Mouse (Mus musculus) midbrain, embryonic 10.5 days (tissue): ENCODE data around the gene Nfkb2. TPM values are rescaled to one million over a fixed set of nuclear protein-coding genes. Genes with fewer than 3 reads are reported as not detected.
A peak's percentile ranks its signal among the peaks of the same experiment; 100 is the strongest.

Experiments
- DNase-seq: peaks from one replicate; pipeline ENCODE4 v3.0.0-alpha.2; 2017; ENCODE audit warnings: low spot score
- H3K27ac ChIP-seq: fragments of 300-500 bp; sonication (generic); replicated peaks from 2 replicates; pipeline ENCODE4 v1.5.1; 2016; ENCODE audit warnings: mild to moderate bottlenecking
- H3K27me3 ChIP-seq: fragments of 300-500 bp; sonication (generic); 2 replicates; pipeline ENCODE4 v1.6.1; 2016; ENCODE audit warnings: low read depth, mild to moderate bottlenecking; ENCODE audit not compliant: poor library complexity, severe bottlenecking
- H3K36me3 ChIP-seq: fragments of 300-500 bp; sonication (generic); 2 replicates; pipeline ENCODE4 v1.6.1; 2016; ENCODE audit warnings: mild to moderate bottlenecking, moderate library complexity
- H3K4me1 ChIP-seq: fragments of 300-500 bp; sonication (generic); 2 replicates; pipeline ENCODE4 v1.6.1; 2016
- H3K4me3 ChIP-seq: fragments of 300-500 bp; sonication (generic); 2 replicates; pipeline ENCODE4 v1.5.1; 2016; ENCODE audit warnings: mild to moderate bottlenecking, moderate library complexity
- H3K9me3 ChIP-seq: fragments of 300-500 bp; sonication (generic); replicated peaks from 2 replicates; pipeline ENCODE4 v1.6.1; 2016; ENCODE audit warnings: mild to moderate bottlenecking
- WGBS: fragments of 180-500 bp; shearing (Covaris S2); methylation state at CpG from one replicate; pipeline ENCODE4 v1.1.7; 2016; 5-methylcytosine and 5-hydroxymethylcytosine counted together
- polyA plus RNA-seq: library from polyadenylated mRNA; unstranded; fragments of >200 nt; fragmentation: Nextera tagmentation; extraction: Ambion mirVana; gene quantifications from 2 replicates; pipeline ENCODE4 v1.2.1, GENCODE M21; 2016

The Nfkb2 gene
- polyA plus RNA-seq, 1 experiment from 2014 or later: 5.6 TPM

DNA sequence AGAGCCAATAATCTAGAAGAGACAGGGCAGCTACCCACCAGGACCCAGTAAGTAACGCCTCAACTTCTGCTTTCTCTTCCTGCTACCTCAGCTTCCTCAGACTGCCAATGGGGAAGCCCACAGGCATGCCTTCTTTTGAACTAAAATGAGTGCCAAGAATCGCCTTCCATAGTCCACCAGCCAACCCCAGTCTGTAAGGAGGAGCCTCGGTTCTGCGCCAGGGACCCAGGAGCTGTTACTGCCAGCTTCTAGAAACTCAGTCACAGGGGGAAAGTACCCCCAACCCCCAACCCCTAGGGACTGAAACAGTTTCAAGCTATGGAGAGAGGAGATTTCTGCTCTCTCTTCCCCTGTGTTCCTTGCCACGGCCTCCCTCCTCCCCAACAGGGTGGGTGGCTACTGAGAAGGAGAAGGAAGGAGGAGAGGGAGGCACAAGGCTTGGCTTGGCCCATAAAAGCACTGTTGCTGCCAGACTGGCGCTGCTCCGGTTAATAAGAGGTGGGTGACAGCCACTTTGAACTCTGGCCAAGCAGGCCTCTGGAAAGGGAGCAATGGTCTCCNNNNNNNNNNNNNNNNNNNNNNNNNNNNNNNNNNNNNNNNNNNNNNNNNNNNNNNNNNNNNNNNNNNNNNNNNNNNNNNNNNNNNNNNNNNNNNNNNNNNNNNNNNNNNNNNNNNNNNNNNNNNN is 35.3 kb downstream of the Nfkb2 start:
- H3K27ac ChIP-seq: peak overlapping the region; percentile 95; the same call in 1 of the 2 replicates
- H3K4me3 ChIP-seq: peak overlapping the region; percentile 82; the same call in 1 of the 2 replicates
- peaks cover 24% of the 10 kb centered on the region for H3K27me3 ChIP-seq
- WGBS: 79% methylated on average over 7 of the region's 7 CpGs
- peaks cover 11% of the 10 kb centered on the region for H3K36me3 ChIP-seq
- no peaks in the 10 kb centered on the region for H3K9me3 ChIP-seq
- H3K4me1 ChIP-seq: peaks cover 33% of the 10 kb centered on the region
- DNase-seq: no peak

DNA sequence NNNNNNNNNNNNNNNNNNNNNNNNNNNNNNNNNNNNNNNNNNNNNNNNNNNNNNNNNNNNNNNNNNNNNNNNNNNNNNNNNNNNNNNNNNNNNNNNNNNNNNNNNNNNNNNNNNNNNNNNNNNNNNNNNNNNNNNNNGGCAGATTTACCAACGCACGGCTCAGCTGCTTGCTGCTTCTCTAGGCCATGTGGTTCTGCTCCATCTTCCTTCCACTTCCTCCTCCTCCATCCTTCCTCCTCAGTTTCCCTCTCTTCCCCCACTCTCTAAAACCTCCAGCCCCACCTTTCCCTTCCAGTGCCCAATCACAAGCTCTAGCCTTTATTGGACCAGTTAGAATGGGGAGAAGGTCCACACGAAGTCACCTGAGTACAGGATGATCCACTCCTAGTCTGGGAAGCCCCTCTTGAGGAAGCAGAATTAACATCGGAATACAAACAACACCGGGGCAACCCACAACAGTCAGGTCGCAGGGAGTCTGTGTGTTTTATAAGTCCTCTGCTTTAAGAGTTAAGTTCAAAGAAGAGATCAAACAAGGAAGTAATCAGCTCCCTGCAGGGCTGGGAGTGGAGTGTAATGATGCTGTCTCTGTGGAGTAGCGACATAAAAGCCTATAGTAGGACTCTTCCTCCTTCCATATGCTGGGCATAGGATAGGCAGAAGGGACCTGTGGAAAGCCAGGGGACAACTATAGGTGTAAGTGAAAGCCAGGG is 40.7 kb downstream of the Nfkb2 start:
- Histone ChIP-seq H3K27ac (no peak overlapping the region), H3K27me3 (peaks cover 69% of the 10 kb centered on the region), H3K4me3 (no peak overlapping the region), H3K4me1 (peaks cover 26% of the 10 kb centered on the region), H3K9me3 (no peaks in the 10 kb centered on the region), H3K36me3 (no peaks in the 10 kb centered on the region)
- DNase-seq: no peak
- 28% methylated on average over 7 of the region's 7 CpGs for WGBS

DNA sequence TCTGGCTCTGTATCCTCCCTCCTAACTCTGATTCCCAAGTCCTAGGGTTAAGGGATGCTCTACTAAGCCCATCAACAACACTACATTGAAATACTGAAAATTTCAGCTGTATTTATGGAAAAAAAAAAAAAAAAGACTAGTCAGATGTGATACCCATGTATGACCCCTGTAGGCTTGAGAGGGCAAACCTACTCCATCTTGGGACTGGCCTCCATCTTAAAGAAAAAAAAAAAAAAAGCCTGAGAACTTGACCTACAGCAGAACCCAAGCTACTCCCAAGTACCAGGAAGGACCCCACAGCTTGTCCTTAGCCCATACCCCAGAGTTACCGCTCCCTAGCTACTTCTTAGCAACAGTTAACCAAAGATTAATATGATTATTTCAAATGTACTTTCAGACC is 43.0 kb downstream of the Nfkb2 start:
- H3K4me1 ChIP-seq: peaks cover 21% of the 10 kb centered on the region
- no peak for DNase-seq
- H3K4me3 ChIP-seq: no peak overlapping the region
- no peak overlapping the region for H3K27ac ChIP-seq
- WGBS: 98% methylated on average over 1 of the region's 1 CpGs
- no peaks in the 10 kb centered on the region for H3K36me3 ChIP-seq
- peaks cover 81% of the 10 kb centered on the region for H3K27me3 ChIP-seq
- no peaks in the 10 kb centered on the region for H3K9me3 ChIP-seq

DNA sequence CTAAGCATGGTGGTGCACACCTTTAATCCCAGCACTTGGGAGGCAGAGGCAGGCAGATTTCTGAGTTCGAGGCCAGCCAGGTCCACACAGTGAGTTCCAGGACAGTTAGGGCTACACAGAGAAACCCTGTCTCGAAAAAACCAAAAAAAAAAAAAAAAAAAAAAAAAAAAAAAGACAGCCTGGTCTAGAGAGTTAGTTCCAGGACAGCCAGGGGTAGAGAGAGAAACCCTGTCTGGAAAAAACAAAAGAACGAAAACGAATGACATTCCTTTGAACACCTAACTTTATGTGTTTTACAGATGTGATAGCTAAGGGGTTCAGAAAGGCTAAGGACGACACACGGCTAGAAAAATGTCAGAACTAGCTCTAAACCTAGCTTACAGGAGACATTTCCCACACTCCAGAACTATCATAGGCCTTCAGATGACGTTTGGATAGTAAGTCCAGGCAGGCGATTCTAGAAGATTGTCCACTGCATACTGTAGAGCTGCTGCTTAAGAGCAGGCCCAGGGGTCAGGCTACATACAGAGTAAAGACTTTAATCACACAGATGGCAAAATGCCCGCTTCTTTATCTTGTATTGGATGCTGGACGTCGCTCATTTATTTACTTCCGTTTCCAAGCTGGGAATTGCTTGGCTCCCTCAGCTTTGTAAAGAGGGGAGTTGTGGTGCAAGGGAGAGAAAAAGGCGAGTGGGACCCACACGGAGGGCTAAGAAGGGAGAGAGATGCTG is 44.0 kb downstream of the Nfkb2 start:
- Histone ChIP-seq H3K4me1 (peaks cover 21% of the 10 kb centered on the region), H3K36me3 (no peaks in the 10 kb centered on the region), H3K4me3 (peak overlapping the region; percentile 71), H3K9me3 (no peaks in the 10 kb centered on the region), H3K27me3 (peaks cover 81% of the 10 kb centered on the region), H3K27ac (peak overlapping the region; percentile 85)
- WGBS: 33% methylated on average over 14 of the region's 14 CpGs
- no peak for DNase-seq

DNA sequence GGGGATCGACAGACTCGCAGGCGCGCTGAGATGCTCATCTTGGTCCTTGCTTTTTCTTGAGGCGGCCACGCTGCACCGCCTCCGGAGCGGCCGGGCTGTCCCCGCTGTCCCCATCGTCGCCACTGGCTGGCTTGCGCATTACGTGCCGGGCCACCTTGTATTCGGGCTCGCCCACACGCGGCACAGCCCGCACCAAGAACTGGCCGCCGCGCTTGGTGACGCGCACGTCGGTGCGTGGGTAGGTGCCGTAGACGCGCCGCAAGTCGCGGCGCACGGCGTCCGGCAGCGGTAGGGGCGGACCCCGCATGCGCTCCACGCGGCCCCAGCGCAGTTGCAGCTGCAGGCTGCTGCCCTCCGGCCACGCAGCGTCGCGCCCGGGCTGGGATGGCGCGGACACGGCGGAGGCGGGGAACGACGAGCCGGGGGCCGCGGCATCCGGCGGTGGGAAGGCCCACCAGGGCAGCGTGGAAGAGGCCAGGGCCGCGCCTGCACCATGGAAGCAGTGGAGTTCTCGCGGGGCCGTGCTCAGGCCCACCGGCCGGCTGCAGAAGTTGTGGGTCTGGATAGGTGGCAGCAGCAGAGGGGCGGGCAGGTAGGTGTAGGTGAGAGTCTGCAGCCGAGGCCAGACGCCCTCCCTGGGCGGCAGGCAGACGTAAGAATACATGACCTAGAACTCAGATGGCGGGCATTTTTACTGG is 44.8 kb downstream of the Nfkb2 start:
- peak overlapping the region; percentile 85 for H3K27ac ChIP-seq
- under 1% methylated on average over 78 of the region's 78 CpGs for WGBS
- H3K4me1 ChIP-seq: peaks cover 21% of the 10 kb centered on the region
- DNase-seq: peak; percentile 79
- H3K27me3 ChIP-seq: peaks cover 78% of the 10 kb centered on the region
- peak overlapping the region; percentile 71 for H3K4me3 ChIP-seq
- H3K9me3 ChIP-seq: no peaks in the 10 kb centered on the region
- no peaks in the 10 kb centered on the region for H3K36me3 ChIP-seq

DNA sequence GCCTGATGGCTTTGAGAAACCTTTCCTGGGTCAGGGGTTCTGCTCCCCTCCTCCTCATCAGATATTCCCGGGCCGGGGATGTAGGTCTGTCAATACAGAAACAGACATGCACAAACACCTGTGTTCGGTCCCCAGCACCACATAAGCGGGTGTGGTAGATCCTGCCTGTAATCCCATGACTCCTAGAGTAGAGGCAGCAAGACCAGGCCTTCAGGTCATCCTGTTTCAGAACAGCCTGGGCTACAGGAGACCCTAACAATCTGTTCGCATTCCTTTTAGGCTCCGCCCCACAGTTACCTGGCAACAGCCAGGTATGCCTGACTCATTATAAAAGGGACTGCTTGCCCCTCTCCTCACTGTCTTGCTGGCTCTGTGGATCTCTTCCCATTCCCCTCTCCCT is 45.4 kb downstream of the Nfkb2 start:
- 21% methylated on average over 6 of the region's 6 CpGs for WGBS
- Histone ChIP-seq H3K36me3 (no peaks in the 10 kb centered on the region), H3K4me3 (peak overlapping the region; percentile 71), H3K9me3 (no peaks in the 10 kb centered on the region), H3K27ac (peak overlapping the region; percentile 85; the same call in 1 of the 2 replicates), H3K27me3 (peaks cover 76% of the 10 kb centered on the region), H3K4me1 (peaks cover 21% of the 10 kb centered on the region)
- no peak for DNase-seq

DNA sequence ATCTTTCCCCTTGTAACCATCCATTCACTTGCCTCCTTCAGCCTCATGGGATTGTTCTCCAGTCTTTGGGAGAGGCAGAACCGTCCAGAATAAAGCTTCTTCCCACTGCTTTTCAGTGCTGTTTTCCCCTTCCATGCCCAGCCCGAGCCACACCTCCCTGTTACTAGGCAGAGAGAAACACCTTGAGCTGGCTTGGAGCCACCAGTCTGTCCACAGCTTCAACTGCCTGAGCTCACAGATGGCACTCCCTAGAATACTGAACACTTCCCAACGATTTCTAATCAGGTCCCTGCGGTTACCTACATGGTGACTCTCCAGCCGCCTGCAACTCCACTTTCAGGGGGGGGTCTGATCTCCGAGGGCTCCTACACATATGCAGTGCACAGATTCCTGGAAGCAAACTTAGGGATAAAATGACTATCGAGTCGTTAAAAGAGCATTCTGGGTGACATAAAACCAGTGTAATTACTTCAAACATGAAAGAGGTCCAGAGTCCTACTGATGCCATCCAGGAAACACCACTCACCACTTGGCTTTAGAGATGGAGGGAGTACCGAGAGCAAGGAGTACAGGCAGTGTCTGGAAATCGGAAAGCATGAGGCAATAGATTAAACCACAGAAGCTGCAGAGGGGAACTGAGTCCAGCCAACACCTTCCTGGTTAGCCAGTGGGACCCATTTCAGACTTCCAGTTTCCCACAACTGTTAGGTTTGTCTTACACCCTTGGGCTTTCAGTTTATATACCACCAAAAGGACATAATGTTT is 46.2 kb downstream of the Nfkb2 start, which contains the start of gene 2310034G01Rik:
Gene 2310034G01Rik (minus strand): TSS at position 135 of the 765 bp plus-strand sequence.
- Histone ChIP-seq H3K36me3 (no peaks in the 10 kb centered on the region), H3K27me3 (peaks cover 68% of the 10 kb centered on the region), H3K4me1 (peaks cover 19% of the 10 kb centered on the region), H3K9me3 (no peaks in the 10 kb centered on the region), H3K4me3 (peak within 1 kb of the TSS; percentile 71), H3K27ac (peak within 1 kb of the TSS; percentile 85)
- no peak for DNase-seq
- WGBS: 69% methylated on average over 10 of the region's 10 CpGs

DNA sequence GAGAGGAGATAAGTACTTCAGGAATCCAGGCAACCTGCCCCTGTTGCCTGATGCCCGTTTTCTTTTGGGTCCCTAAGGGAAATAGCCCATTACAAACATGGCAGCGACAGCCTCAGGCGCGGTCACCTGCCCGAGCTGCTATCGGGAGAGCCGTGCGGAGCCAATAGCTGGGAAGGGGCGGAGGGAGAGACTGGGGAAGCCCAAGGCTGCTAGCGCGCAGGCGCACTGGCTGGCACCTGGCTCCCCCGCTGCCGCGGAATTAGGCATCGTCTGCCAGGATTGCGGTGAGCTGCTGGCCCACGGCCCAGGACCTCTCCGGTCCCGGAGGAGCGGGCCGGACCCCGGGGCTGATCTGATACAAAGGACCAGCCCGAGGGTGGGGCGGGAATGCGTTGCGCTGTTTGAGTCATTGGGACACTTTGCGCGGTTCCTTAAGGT is 52.6 kb downstream of the Nfkb2 start:
- peak overlapping the region; percentile 67 for H3K4me3 ChIP-seq
- DNase-seq: peak; percentile 86
- WGBS: under 1% methylated on average over 29 of the region's 29 CpGs
- H3K27ac ChIP-seq: peak overlapping the region; percentile 80
- H3K36me3 ChIP-seq: no peaks in the 10 kb centered on the region
- no peaks in the 10 kb centered on the region for H3K9me3 ChIP-seq
- peaks cover 17% of the 10 kb centered on the region for H3K4me1 ChIP-seq
- peaks cover 38% of the 10 kb centered on the region for H3K27me3 ChIP-seq

DNA sequence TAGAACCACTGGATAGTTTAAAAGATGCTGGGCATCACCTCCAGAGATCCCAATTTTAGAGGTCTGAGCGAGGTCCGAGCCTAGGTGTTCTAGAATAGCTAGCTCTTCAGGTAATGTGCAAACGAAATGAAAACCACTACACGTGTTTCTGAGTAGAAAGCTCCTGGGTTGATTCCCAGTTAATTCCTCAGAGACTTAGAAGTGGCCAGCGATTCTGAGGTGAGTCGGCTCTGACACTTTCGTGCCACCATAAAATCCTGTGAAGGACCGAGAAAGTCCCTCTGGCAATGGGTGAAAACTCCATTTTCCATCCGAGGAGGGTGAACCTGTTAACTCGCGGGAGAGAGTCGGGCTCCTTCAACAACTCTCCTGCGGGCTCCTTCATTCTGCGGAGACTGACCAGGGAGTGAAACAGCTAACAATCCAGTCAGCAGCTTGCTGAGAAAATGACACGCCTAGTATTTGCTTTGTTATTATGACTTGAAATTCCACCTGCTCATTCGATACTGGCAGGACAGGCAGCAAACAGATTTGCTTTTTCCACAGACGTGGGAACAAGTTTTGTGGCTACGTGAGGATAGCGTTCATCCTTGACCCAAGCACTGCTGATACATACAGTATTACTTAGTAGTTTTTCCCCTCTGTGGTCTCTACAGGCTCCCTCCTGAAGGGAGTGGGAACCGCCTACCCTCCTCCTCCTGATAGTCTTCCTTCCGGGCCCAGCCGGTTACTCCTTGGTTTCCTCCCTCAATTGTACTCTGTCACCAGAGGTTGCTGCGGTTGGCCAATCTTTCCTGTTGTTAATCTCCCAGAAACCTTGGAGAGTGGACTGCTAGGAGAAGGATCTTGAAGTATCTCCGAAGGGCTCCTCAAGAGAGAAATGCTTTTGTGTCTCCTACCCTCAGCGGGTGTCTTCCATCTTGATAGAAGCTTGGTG is 53.5 kb downstream of the Nfkb2 start:
- Histone ChIP-seq H3K36me3 (no peaks in the 10 kb centered on the region), H3K27me3 (peaks cover 34% of the 10 kb centered on the region), H3K4me3 (peak overlapping the region; percentile 67), H3K27ac (no peak overlapping the region), H3K9me3 (no peaks in the 10 kb centered on the region), H3K4me1 (peaks cover 17% of the 10 kb centered on the region)
- DNase-seq: no peak
- 20% methylated on average over 25 of the region's 25 CpGs for WGBS

DNA sequence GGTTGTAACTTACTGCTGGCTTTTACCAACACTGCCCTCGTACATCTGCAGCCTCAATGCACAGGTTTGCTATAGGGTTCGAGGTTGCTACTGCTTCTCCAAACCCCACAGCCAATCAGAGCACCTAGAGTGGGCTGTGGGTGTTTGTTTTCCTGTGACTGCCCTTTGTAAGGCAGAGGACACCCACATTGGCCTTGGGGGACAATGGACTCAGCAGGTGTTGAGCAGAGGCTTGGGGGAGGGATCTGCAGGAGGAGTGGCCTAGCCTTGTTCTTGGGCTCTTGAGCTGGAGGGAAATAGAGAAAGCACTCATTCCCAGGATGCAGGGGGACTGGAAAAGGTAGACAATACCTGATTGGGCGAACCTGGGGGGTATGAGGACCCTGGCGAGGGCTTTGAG is 54.3 kb downstream of the Nfkb2 start:
- 52% methylated on average over 4 of the region's 4 CpGs for WGBS
- DNase-seq: no peak
- Histone ChIP-seq H3K36me3 (no peaks in the 10 kb centered on the region), H3K4me3 (no peak overlapping the region), H3K4me1 (peaks cover 17% of the 10 kb centered on the region), H3K9me3 (no peaks in the 10 kb centered on the region), H3K27me3 (peaks cover 34% of the 10 kb centered on the region), H3K27ac (no peak overlapping the region)
